Mouse (Mus musculus) hindbrain, embryonic 13.5 days (tissue): ENCODE measurements around the gene Emd. TPM values are rescaled to one million over a fixed set of nuclear protein-coding genes. Genes with fewer than 3 reads are reported as not detected.

Experiments
- ATAC-seq: fragments of 200-750 bp; cut with Nextera tagmentation; 2 replicates; pipeline ENCODE4 v1.8.0; 2017; ENCODE audit warnings: moderate TSS enrichment; ENCODE audit not compliant: low FRiP score
- H3K27ac ChIP-seq: fragments of 300-500 bp; sonication (generic); 2 replicates; pipeline ENCODE4 v1.5.1; 2015; ENCODE audit warnings: inconsistent platforms, mild to moderate bottlenecking, moderate library complexity
- H3K27me3 ChIP-seq: fragments of 300-500 bp; sonication (generic); 2 replicates; pipeline ENCODE4 v1.6.1; 2015; ENCODE audit warnings: mild to moderate bottlenecking, inconsistent platforms
- H3K36me3 ChIP-seq: fragments of 300-500 bp; sonication (generic); 2 replicates; pipeline ENCODE4 v1.6.1; 2015; ENCODE audit warnings: mild to moderate bottlenecking, inconsistent platforms
- H3K4me1 ChIP-seq: fragments of 300-500 bp; sonication (generic); replicated peaks from 2 replicates; pipeline ENCODE4 v1.6.1; 2015; ENCODE audit warnings: inconsistent platforms
- H3K4me2 ChIP-seq: fragments of 300-500 bp; sonication (generic); 2 replicates; pipeline ENCODE4 v1.6.1; 2015; ENCODE audit warnings: inconsistent platforms, mild to moderate bottlenecking, moderate library complexity
- H3K4me3 ChIP-seq: fragments of 300-500 bp; sonication (generic); 2 replicates; pipeline ENCODE4 v1.5.1; 2015; ENCODE audit warnings: mild to moderate bottlenecking, inconsistent platforms
- H3K9ac ChIP-seq: fragments of 300-500 bp; sonication (generic); 2 replicates; pipeline ENCODE4 v1.6.1; 2015; ENCODE audit warnings: mild to moderate bottlenecking, inconsistent platforms
- H3K9me3 ChIP-seq: fragments of 300-500 bp; sonication (generic); 2 replicates; pipeline ENCODE4 v1.6.1; 2016; ENCODE audit warnings: inconsistent platforms
- WGBS: fragments of 180-500 bp; shearing (Covaris S2); methylation state at CpG from one replicate; pipeline ENCODE4 v1.1.7; 2015; 5-methylcytosine and 5-hydroxymethylcytosine counted together
- microRNA-seq: library from miRNA; unstranded; fragments of <30 nt; microRNA quantifications from one replicate; pipeline ENCODE4, GENCODE M21; 2016
- polyA plus RNA-seq: library from polyadenylated mRNA; unstranded; fragments of >200 nt; fragmentation: Nextera tagmentation; extraction: Ambion mirVana; gene quantifications from 2 replicates; pipeline ENCODE4 v1.2.1, GENCODE M21; 2015

Gene Emd
- polyA plus RNA-seq, 1 experiment from 2014 or later = 16.9 TPM

GRCm38 (mm10) chrX:74281732-74282394 is 27.4 kb downstream of the Emd start, which contains the start of the genes Taz and Dnase1l1:
Taz (plus strand) TSS chrX:74281912.
Dnase1l1 (minus strand) TSS chrX:74282337.
- Histone ChIP-seq H3K4me2 (peak within 1 kb of the TSS; percentile 66), H3K4me3 (peak within 1 kb of the TSS; percentile 53), H3K9me3 (no peaks in the 10 kb centered on the region), H3K36me3 (no peaks in the 10 kb centered on the region), H3K27ac (peak within 1 kb of the TSS; percentile 87), H3K4me1 (peaks cover 20% of the 10 kb centered on the region), H3K9ac (peak within 1 kb of the TSS; percentile 86), H3K27me3 (no peaks in the 10 kb centered on the region)
- 17% methylated on average over 16 of the region's 16 CpGs for WGBS
- peak; percentile 68 for ATAC-seq

- WGBS = 21% methylated on average over 38 of the region's 39 CpGs
- peak overlapping the region; percentile 53 for H3K4me3 ChIP-seq
- peak overlapping the region; percentile 66 for H3K4me2 ChIP-seq
- H3K9ac ChIP-seq = peak overlapping the region; percentile 86
- peak; percentile 88 for ATAC-seq
- H3K9me3 ChIP-seq = no peaks in the 10 kb centered on the region
- H3K4me1 ChIP-seq = peaks cover 20% of the 10 kb centered on the region
- H3K27ac ChIP-seq = peak overlapping the region; percentile 87
- H3K27me3 ChIP-seq = no peaks in the 10 kb centered on the region
- no peaks in the 10 kb centered on the region for H3K36me3 ChIP-seq
Measured at GRCm38 (mm10) chrX:74282395-74283091, 28.1 kb downstream of the Emd start.

- peak; percentile 60 for ATAC-seq
- Histone ChIP-seq H3K9me3 (no peaks in the 10 kb centered on the region), H3K4me2 (peak overlapping the region; percentile 66), H3K4me1 (peaks cover 20% of the 10 kb centered on the region), H3K36me3 (no peaks in the 10 kb centered on the region), H3K4me3 (peak overlapping the region; percentile 53), H3K27me3 (no peaks in the 10 kb centered on the region), H3K9ac (peak overlapping the region; percentile 86), H3K27ac (peak overlapping the region; percentile 87)
- WGBS = 43% methylated on average over 5 of the region's 5 CpGs
Measured at GRCm38 (mm10) chrX:74283092-74283437, 28.6 kb downstream of the Emd start.

- no peak overlapping the region for H3K27ac ChIP-seq
Measured at GRCm38 (mm10) chrX:74293431-74293830, 38.9 kb downstream of the Emd start.

GRCm38 (mm10) chrX:74296538-74297448 is 42.3 kb downstream of the Emd start, which contains the start of gene Atp6ap1:
Atp6ap1 (plus strand) TSS chrX:74297097.
- ATAC-seq = peak; percentile 99

More at GRCm38 (mm10) chrX:74293431-74293830, 38.9 kb downstream of the Emd start:
- no peak overlapping the region for H3K4me2 ChIP-seq
- no peak overlapping the region for H3K9ac ChIP-seq
- no peak overlapping the region for H3K4me3 ChIP-seq
- no peak for ATAC-seq
- H3K9me3 ChIP-seq = no peaks in the 10 kb centered on the region
- H3K27me3 ChIP-seq = no peaks in the 10 kb centered on the region
- 86% methylated on average over 4 of the region's 4 CpGs for WGBS
- peaks cover 5% of the 10 kb centered on the region; the same call in 1 of the 2 replicates for H3K4me1 ChIP-seq
- peaks cover 6% of the 10 kb centered on the region; the same call in 1 of the 2 replicates for H3K36me3 ChIP-seq

GRCm38 (mm10) chrX:74298348-74298747 is 43.9 kb downstream of the Emd start:
- 79% methylated on average over 1 of the region's 1 CpGs for WGBS
- no peak for ATAC-seq
- Histone ChIP-seq H3K27me3 (no peaks in the 10 kb centered on the region), H3K4me1 (peaks cover 12% of the 10 kb centered on the region; the same call in 1 of the 2 replicates), H3K27ac (no peak overlapping the region), H3K9me3 (no peaks in the 10 kb centered on the region), H3K36me3 (peaks cover 39% of the 10 kb centered on the region), H3K4me2 (peak overlapping the region; percentile 27; the same call in 1 of the 2 replicates), H3K9ac (no peak overlapping the region), H3K4me3 (no peak overlapping the region)

More at GRCm38 (mm10) chrX:74296538-74297448, 42.3 kb downstream of the Emd start, which contains the start of gene Atp6ap1:
- Histone ChIP-seq H3K27ac (peak within 1 kb of the TSS; percentile 83), H3K27me3 (no peaks in the 10 kb centered on the region), H3K4me3 (peak within 1 kb of the TSS; percentile 67), H3K4me2 (peak within 1 kb of the TSS; percentile 68), H3K9me3 (no peaks in the 10 kb centered on the region), H3K9ac (peak within 1 kb of the TSS; percentile 87), H3K36me3 (peaks cover 23% of the 10 kb centered on the region), H3K4me1 (peaks cover 12% of the 10 kb centered on the region; the same call in 1 of the 2 replicates)
- WGBS = 18% methylated on average over 37 of the region's 37 CpGs

GRCm38 (mm10) chrX:74299721-74300120 is 45.2 kb downstream of the Emd start:
- H3K4me2 ChIP-seq = no peak overlapping the region
- 85% methylated on average over 3 of the region's 3 CpGs for WGBS
- H3K27me3 ChIP-seq = no peaks in the 10 kb centered on the region
- H3K36me3 ChIP-seq = peaks cover 45% of the 10 kb centered on the region
- H3K27ac ChIP-seq = no peak overlapping the region
- ATAC-seq = no peak
- peaks cover 19% of the 10 kb centered on the region; the same call in 1 of the 2 replicates for H3K4me1 ChIP-seq
- H3K9me3 ChIP-seq = no peaks in the 10 kb centered on the region
- H3K9ac ChIP-seq = no peak overlapping the region
- H3K4me3 ChIP-seq = no peak overlapping the region

- Histone ChIP-seq H3K9me3 (no peaks in the 10 kb centered on the region), H3K36me3 (peaks cover 68% of the 10 kb centered on the region), H3K4me1 (peaks cover 42% of the 10 kb centered on the region), H3K4me3 (peak within 1 kb of the TSS; percentile 60), H3K27me3 (no peaks in the 10 kb centered on the region), H3K27ac (peak within 1 kb of the TSS; percentile 96), H3K4me2 (peak within 1 kb of the TSS; percentile 71), H3K9ac (peak within 1 kb of the TSS; percentile 84)
- peak; percentile 84 for ATAC-seq
- WGBS = 8% methylated on average over 41 of the region's 41 CpGs
Measured at GRCm38 (mm10) chrX:74304867-74305700, 50.6 kb downstream of the Emd start, which contains the start of gene Gdi1. Gdi1 (plus strand) TSS chrX:74304998.

Small RNAs within 50 kb of the gene (microRNA-seq; reads per million reads assigned to microRNA genes)
- gene Mir7091 = not detected

Other genes starting within 250 kb of the Emd start
- 38.5 and 39.7 TPM in 2 replicates for gene Irak1, start 230.8 kb upstream of the Emd start, polyA plus RNA-seq
- gene Opn1mw, start 127.2 kb upstream of the Emd start, polyA plus RNA-seq = not detected in 2 replicates
- gene Mecp2, start 119.3 kb upstream of the Emd start, polyA plus RNA-seq = 14.0 and 14.7 TPM in 2 replicates
- gene Tex28, start 86.8 kb upstream of the Emd start, polyA plus RNA-seq = not detected in 2 replicates
- gene Tktl1, start 77.4 kb upstream of the Emd start, polyA plus RNA-seq = 0.13 and 0.14 TPM in 2 replicates
- gene Flna, start 4.9 kb upstream of the Emd start, polyA plus RNA-seq = 88.8 and 111 TPM in 2 replicates
- 532 and 538 TPM in 2 replicates for gene Rpl10, start 16.1 kb downstream of the Emd start, polyA plus RNA-seq
- gene Taz, start 27.2 kb downstream of the Emd start, polyA plus RNA-seq = 86.8 and 91.5 TPM in 2 replicates
- gene Dnase1l1, start 27.6 kb downstream of the Emd start, polyA plus RNA-seq = 3.6 and 5.2 TPM in 2 replicates
- 218 and 223 TPM in 2 replicates for gene Atp6ap1, start 42.4 kb downstream of the Emd start, polyA plus RNA-seq
- gene Gdi1, start 50.3 kb downstream of the Emd start, polyA plus RNA-seq = 963 and 1,001 TPM in 2 replicates
- 58.2 and 59.1 TPM in 2 replicates for gene Fam50a, start 58.3 kb downstream of the Emd start, polyA plus RNA-seq
- gene Plxna3, start 74.4 kb downstream of the Emd start, polyA plus RNA-seq = 51.1 and 53.9 TPM in 2 replicates
- 79.4 and 79.8 TPM in 2 replicates for gene Lage3, start 98.9 kb downstream of the Emd start, polyA plus RNA-seq
- 61.6 and 64.0 TPM in 2 replicates for gene Ubl4a, start 118.5 kb downstream of the Emd start, polyA plus RNA-seq
- 8.2 and 8.5 TPM in 2 replicates for gene Slc10a3, start 118.7 kb downstream of the Emd start, polyA plus RNA-seq
- 36.3 and 36.5 TPM in 2 replicates for gene Fam3a, start 138.6 kb downstream of the Emd start, polyA plus RNA-seq
- gene Ikbkg, start 138.6 kb downstream of the Emd start, polyA plus RNA-seq = 15.4 and 18.8 TPM in 2 replicates
- 49.9 and 55.0 TPM in 2 replicates for gene G6pdx, start 174.5 kb downstream of the Emd start, polyA plus RNA-seq
- gene Gm6880, start 226.7 kb downstream of the Emd start, polyA plus RNA-seq = not detected in 2 replicates